Mouse (Mus musculus): ENCODE results near the gene Htr1b. TPM values are rescaled to one million over a fixed set of nuclear protein-coding genes. Genes with fewer than 3 reads are reported as not detected.

Gene Htr1b
- polyA plus RNA-seq, 1 experiment from 2014 or later, result 1.8 TPM

Other genes with a start within 250 kb of the Htr1b start
- gene Mei4, start 229.8 kb upstream of the Htr1b start, polyA plus RNA-seq (2015; fragmentation: Nextera tagmentation; extraction: Ambion mirVana), result 0.61 and 0.85 TPM in 2 replicates

All from hindbrain, embryonic 13.5 days (tissue).